Mouse (Mus musculus) gastrocnemius, adult 2 months (tissue): ENCODE data around the gene Mylk4. TPM values are rescaled to one million over a fixed set of nuclear protein-coding genes. Genes with fewer than 3 reads are reported as not detected.

Source experiments
- DNase-seq: peaks from one replicate; pipeline ENCODE4 v3.0.0; 2022
- H3K27ac ChIP-seq: fragments of 200-600 bp; 2 replicates; pipeline ENCODE4 v1.8.1; 2022; ENCODE audit warnings: mild to moderate bottlenecking
- H3K4me3 ChIP-seq: fragments of 200-600 bp; 2 replicates; pipeline ENCODE4 v1.8.1; 2022; ENCODE audit warnings: mild to moderate bottlenecking, moderate library complexity
- CTCF ChIP-seq: fragments of 200-600 bp; IDR thresholded peaks from 2 replicates; pipeline ENCODE4 v1.8.1; 2022; ENCODE audit warnings: antibody characterized with exemption, mild to moderate bottlenecking, moderate library complexity
- intact Hi-C: fragments of 180-260 bp; cut with DNase I; formaldehyde crosslinking; loops from one replicate; pipeline ENCODE4 v1.15.1; 2025
- total RNA-seq, 2 experiments: library from RNA; stranded (reverse); gene quantifications; 2 replicates each; pipeline ENCODE4 v1.2.3; 2021

Mylk4 gene
- total RNA-seq, 2 experiments from 2014 or later: 466 to 1,631 TPM

- H3K4me3 ChIP-seq: peak overlapping the region; percentile 75
- peak overlapping the region; percentile 93 for H3K27ac ChIP-seq
- intact Hi-C loops: no loop called here
- TF ChIP-seq CTCF: peak; percentile 70
- no peak for DNase-seq
Measured at GRCm38 (mm10) chr13:32783055-32783454, 699 bp downstream of the Mylk4 start.

GRCm38 (mm10) chr13:32778861-32779260, 4.9 kb downstream of the Mylk4 start:
- peak overlapping the region; percentile 75 for H3K4me3 ChIP-seq
- H3K27ac ChIP-seq: peak overlapping the region; percentile 93
- TF ChIP-seq CTCF: no peak
- intact Hi-C loops: loop anchor here (2.0 kb wide), 1 partner anchor 14 kb away; no protein-coding TSS in a partner anchor
- peak; percentile 49 for DNase-seq

GRCm38 (mm10) chr13:32776350-32776749, 7.4 kb downstream of the Mylk4 start:
- H3K27ac ChIP-seq: peak overlapping the region; percentile 93
- H3K4me3 ChIP-seq: peak overlapping the region; percentile 75
- peak; percentile 60 for DNase-seq
- no peak for TF ChIP-seq CTCF
- intact Hi-C loops: no loop called here

GRCm38 (mm10) chr13:32775889-32776288, 7.9 kb downstream of the Mylk4 start:
- H3K27ac ChIP-seq: peak overlapping the region; percentile 93
- peak overlapping the region; percentile 75 for H3K4me3 ChIP-seq
- intact Hi-C loops: no loop called here
- TF ChIP-seq CTCF: no peak
- DNase-seq: peak; percentile 59

- no peak for TF ChIP-seq CTCF
- DNase-seq: no peak
- Histone ChIP-seq H3K4me3 (peak overlapping the region; percentile 42), H3K27ac (peak overlapping the region; percentile 91)
- intact Hi-C loops: no loop called here
Measured at GRCm38 (mm10) chr13:32769960-32770359, 13.8 kb downstream of the Mylk4 start.

- intact Hi-C loops: no loop called here
- peak; percentile 75 for TF ChIP-seq CTCF
- peak overlapping the region; percentile 32 for H3K4me3 ChIP-seq
- DNase-seq: peak; percentile 41
- peak overlapping the region; percentile 91 for H3K27ac ChIP-seq
Measured at GRCm38 (mm10) chr13:32768104-32768503, 15.7 kb downstream of the Mylk4 start.

GRCm38 (mm10) chr13:32764448-32764847, 19.3 kb downstream of the Mylk4 start:
- intact Hi-C loops: loop anchor here (2.0 kb wide), 1 partner anchor 14 kb away; no protein-coding TSS in a partner anchor
- DNase-seq: peak; percentile 93
- peak overlapping the region; percentile 91 for H3K27ac ChIP-seq
- no peak for TF ChIP-seq CTCF
- no peak overlapping the region for H3K4me3 ChIP-seq

GRCm38 (mm10) chr13:32763141-32763540, 20.6 kb downstream of the Mylk4 start:
- peak; percentile 85 for DNase-seq
- no peak for TF ChIP-seq CTCF
- H3K4me3 ChIP-seq: peak overlapping the region; percentile 45
- H3K27ac ChIP-seq: peak overlapping the region; percentile 91
- intact Hi-C loops: no loop called here

- DNase-seq: no peak
- no peak for TF ChIP-seq CTCF
- Histone ChIP-seq H3K27ac (peak overlapping the region; percentile 91), H3K4me3 (no peak overlapping the region)
- intact Hi-C loops: no loop called here
Measured at GRCm38 (mm10) chr13:32760795-32761194, 23.0 kb downstream of the Mylk4 start.

GRCm38 (mm10) chr13:32759036-32759435, 24.7 kb downstream of the Mylk4 start:
- Histone ChIP-seq H3K4me3 (no peak overlapping the region), H3K27ac (peak overlapping the region; percentile 91)
- TF ChIP-seq CTCF: no peak
- intact Hi-C loops: no loop called here
- DNase-seq: no peak

- TF ChIP-seq CTCF: no peak
- Histone ChIP-seq H3K4me3 (no peak overlapping the region), H3K27ac (peak overlapping the region; percentile 84)
- no peak for DNase-seq
- intact Hi-C loops: no loop called here
Measured at GRCm38 (mm10) chr13:32752066-32752657, 31.6 kb downstream of the Mylk4 start.

- TF ChIP-seq CTCF: no peak
- intact Hi-C loops: no loop called here
- H3K27ac ChIP-seq: peak overlapping the region; percentile 84
- H3K4me3 ChIP-seq: no peak overlapping the region
- DNase-seq: no peak
Measured at GRCm38 (mm10) chr13:32750507-32750906, 33.2 kb downstream of the Mylk4 start.

GRCm38 (mm10) chr13:32748421-32748820, 35.3 kb downstream of the Mylk4 start:
- DNase-seq: peak; percentile 71
- no peak overlapping the region for H3K4me3 ChIP-seq
- peak overlapping the region; percentile 84 for H3K27ac ChIP-seq
- no peak for TF ChIP-seq CTCF
- intact Hi-C loops: loop anchor here (10.0 kb wide), 1 partner anchor 46 kb away; no protein-coding TSS in a partner anchor

- DNase-seq: no peak
- no peak overlapping the region for H3K4me3 ChIP-seq
- TF ChIP-seq CTCF: no peak
- peak overlapping the region; percentile 44 for H3K27ac ChIP-seq
- intact Hi-C loops: loop anchor here (10.0 kb wide), 1 partner anchor 54 kb away; no protein-coding TSS in a partner anchor
Measured at GRCm38 (mm10) chr13:32741161-32741560, 42.6 kb downstream of the Mylk4 start.
